Mouse (Mus musculus) Patski (cell line): Measurements from ENCODE around the gene Sept11. TPM values are rescaled to one million over a fixed set of nuclear protein-coding genes. Genes with fewer than 3 reads are reported as not detected.

ENCODE experiments used
- ATAC-seq: fragments of 100-300 bp; one replicate; pipeline ENCODE4 v1.8.0; 2021
- CTCF ChIA-PET: fragments of 350-600 bp; sonication (Branson Sonifier 250); formaldehyde crosslinking; loops from one replicate; lab custom pipeline; 2022; ENCODE audit warnings: inconsistent platforms; lab: Charles Lee
- POLR2A ChIA-PET: fragments of 350-600 bp; sonication (Branson Sonifier 250); formaldehyde crosslinking; loops from one replicate; lab custom pipeline; 2022; ENCODE audit warnings: antibody characterized with exemption, inconsistent platforms; lab: Charles Lee
- DNase-seq: peaks from one replicate; pipeline ENCODE4 v3.0.0-alpha.2; 2011; ENCODE audit warnings: low read depth, low spot score
- H3K27me3 ChIP-seq: fragments of 371-371 bp; one replicate; pipeline ENCODE4 v1.5.1; 2021
- CTCF ChIP-seq: fragments of 100-300 bp; IDR thresholded peaks from one replicate; pipeline ENCODE4 v1.5.1; 2021
- in situ Hi-C: fragments of 300-500 bp; cut with MboI; formaldehyde crosslinking; loops from 3 replicates; pipeline ENCODE4 v1.11.1; 2018; ENCODE audit warnings: low pct_unique_long_range_greater_than_20kb, mixed read lengths
- polyA plus RNA-seq: library from polyadenylated mRNA; unstranded; gene quantifications from one replicate; pipeline ENCODE4 v1.2.3, GENCODE M21; 2021

Sept11 gene
- polyA plus RNA-seq, 1 experiment from 2014 or later: 335 TPM

DNA sequence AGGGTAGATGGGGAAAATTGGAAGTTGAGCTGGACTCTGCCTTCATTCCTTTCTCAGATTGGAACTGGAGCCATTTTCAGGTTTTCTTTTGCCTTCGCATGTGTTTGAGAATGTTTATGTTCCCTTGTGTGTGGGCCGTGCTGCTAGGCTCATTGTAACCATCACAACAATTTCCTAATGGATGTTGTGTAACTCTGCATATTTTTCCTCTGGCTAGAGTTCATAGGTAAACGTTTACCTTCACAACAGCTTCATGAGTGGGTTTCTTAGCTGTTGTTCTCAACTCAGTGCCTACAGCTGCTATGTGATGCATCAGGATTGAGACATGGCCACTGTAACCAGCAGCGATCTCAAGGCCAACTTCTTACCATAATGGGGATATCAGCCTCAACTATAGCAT, 15.5 kb downstream of the Sept11 start:
- no peak for TF ChIP-seq CTCF
- in situ Hi-C loops: no loop called here
- no peak for DNase-seq
- ChIA-PET POLR2A (no interaction called here), CTCF (interaction anchor here (1.1 to 1.5 kb wide), 2 partner anchors 179 to 380 kb away, joined by 3 to 4 read pairs; no protein-coding TSS in a partner anchor)
- no peak for ATAC-seq
- H3K27me3 ChIP-seq: no peaks in the 10 kb centered on the region

DNA sequence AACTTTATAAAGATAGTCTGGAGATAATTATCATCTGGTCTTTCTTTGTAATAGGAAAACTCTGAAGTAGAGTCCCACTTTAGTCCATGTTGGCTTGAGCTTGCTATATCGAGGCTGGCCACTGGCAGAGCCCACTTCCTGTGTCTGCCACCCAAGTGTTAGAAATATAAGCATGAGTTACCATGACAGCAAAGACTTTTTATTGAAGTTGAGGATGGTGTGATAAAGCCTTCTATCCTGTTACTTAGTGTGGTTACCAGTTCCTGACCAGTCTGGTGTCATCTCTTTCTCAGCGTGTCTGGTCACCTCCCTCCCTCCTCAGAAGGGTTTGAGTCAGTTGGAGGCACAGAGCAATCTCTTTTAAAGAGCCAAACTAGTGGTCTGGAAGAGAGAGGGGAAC, 16.3 kb downstream of the Sept11 start:
- ChIA-PET POLR2A (no interaction called here), CTCF (interaction anchor here (1.8 to 2.0 kb wide), 2 partner anchors 13 to 56 kb away, joined by 4 to 7 read pairs; no protein-coding TSS in a partner anchor)
- in situ Hi-C loops: no loop called here
- ATAC-seq (no peak), DNase-seq (no peak)
- no peak for TF ChIP-seq CTCF
- H3K27me3 ChIP-seq: no peaks in the 10 kb centered on the region

DNA sequence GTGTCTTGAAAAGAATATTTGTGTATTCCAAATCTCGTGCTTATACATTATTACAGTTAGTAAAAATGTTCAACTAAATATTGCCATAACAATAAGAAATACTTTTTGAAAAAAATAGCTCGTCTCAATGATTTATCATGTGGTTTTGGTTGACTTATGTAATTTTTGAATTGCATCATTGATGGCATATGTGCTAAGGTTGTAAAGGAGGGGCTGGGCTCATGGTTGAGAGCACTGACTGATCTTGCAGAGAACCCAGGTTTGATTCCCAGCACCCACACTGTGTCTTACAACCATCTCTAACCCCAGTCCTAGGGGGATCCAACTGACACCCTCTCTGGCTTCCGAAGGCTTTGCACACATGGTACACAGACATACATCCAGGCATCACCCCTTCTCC, 19.1 kb downstream of the Sept11 start:
- POLR2A ChIA-PET: no interaction called here
- DNase-seq (no peak), ATAC-seq (no peak)
- H3K27me3 ChIP-seq: no peaks in the 10 kb centered on the region
- TF ChIP-seq CTCF: no peak
- CTCF ChIA-PET: interaction anchor here (0.8 to 1.5 kb wide), 4 partner anchors 9 to 49 kb away, joined by 3 to 4 read pairs (median 3); no protein-coding TSS in a partner anchor
- in situ Hi-C loops: no loop called here

DNA sequence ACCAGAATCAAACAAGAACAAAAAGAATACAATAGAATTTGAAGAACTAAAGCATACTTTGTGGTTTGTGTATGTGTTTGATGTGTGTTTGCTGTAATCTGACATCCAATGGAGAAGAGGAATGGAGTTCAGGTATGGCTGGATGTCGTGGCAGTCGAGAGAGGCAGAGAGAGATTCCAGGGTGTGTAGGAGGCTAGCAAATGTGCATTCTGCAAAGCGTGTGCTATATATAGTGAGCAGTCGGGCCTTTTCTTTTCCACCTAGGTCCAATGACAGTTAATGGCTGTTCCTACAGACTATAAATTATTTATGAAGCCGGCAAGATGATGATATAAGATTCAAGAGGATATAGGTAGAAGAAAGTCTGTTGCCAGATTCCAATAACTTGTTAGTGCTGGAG, 20.3 kb downstream of the Sept11 start:
- POLR2A ChIA-PET: no interaction called here
- ATAC-seq (no peak), DNase-seq (no peak)
- H3K27me3 ChIP-seq: no peaks in the 10 kb centered on the region
- in situ Hi-C loops: no loop called here
- TF ChIP-seq CTCF: no peak
- CTCF ChIA-PET: interaction anchor here (1.5 kb wide), 1 partner anchor 8 kb away, joined by 3 read pairs; no protein-coding TSS in a partner anchor

DNA sequence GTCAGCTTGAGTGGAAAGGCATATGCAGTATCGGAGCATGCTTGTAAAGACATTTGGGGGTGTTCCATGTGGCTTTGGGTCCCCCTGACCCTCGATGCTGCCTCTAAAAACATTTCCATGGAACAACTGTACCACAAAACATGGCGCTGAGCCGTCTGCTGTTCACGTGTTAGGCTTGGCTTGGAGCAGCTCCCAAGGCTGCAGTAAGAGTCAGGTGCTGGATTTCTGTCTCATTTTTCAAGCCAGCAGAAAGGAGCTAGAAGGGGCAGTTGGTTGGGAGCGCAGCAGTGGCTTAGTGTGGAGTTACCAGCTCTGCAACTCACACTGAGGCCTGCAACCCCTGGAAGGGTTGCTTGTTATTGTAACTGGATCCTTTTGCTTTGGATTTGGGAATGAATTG, 21.3 kb downstream of the Sept11 start:
- ATAC-seq: no peak
- ChIA-PET POLR2A (interaction anchor here (1.2 kb wide), 1 partner anchor 10 kb away, joined by 3 read pairs; no protein-coding TSS in a partner anchor), CTCF (interaction anchor here (0.9 to 2.9 kb wide), 2 partner anchors 9 to 13 kb away, joined by 3 to 8 read pairs; no protein-coding TSS in a partner anchor)
- in situ Hi-C loops: no loop called here
- H3K27me3 ChIP-seq: no peaks in the 10 kb centered on the region
- TF ChIP-seq CTCF: no peak
- DNase-seq: no peak

DNA sequence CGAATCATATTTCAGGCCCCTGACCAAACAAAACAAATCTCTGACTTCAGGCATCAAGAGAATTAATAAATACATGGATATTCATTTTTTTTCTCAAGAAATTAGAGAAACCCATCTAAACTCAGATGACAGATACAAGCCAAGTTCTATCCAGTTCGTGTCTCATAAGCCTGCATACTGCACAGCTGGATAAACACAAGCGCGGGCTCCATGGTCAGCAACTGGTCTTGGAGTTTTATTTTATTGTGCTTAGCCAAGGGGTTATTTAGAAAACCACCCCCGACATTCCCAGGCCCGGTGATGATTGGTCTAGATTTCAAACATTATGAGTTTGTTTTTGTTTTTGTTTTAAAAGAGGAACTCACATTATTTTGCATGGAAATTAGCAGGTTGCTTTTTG, 21.8 kb downstream of the Sept11 start:
- DNase-seq (no peak), ATAC-seq (no peak)
- POLR2A ChIA-PET: interaction anchor here (1.2 kb wide), 1 partner anchor 9 kb away, joined by 3 read pairs; no protein-coding TSS in a partner anchor
- CTCF ChIA-PET: interaction anchor here (1.3 to 2.9 kb wide), 2 partner anchors 10 to 12 kb away, joined by 5 to 8 read pairs; no protein-coding TSS in a partner anchor
- no peak for TF ChIP-seq CTCF
- in situ Hi-C loops: no loop called here
- no peaks in the 10 kb centered on the region for H3K27me3 ChIP-seq

DNA sequence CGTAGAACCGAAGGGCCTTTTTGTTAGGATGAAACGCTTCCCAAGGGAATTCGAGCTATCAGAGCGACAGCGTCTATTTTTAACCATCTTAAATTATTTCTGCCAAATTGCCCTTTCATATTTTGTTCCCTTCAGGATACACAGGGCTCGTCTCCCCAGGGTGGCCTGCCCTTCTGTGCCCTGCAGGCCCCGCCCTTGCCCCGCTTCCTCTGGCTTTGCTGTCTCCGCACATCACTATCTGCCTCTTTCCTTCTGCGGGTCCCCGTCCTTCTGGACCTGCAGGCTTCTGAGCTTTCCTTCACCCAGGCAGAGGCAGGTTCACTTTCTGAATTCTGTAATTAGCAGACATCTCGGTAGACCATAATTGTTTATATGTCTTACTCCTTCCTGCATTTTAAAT, 22.6 kb downstream of the Sept11 start:
- H3K27me3 ChIP-seq: no peaks in the 10 kb centered on the region
- no peak for ATAC-seq
- no peak for DNase-seq
- in situ Hi-C loops: no loop called here
- POLR2A ChIA-PET: interaction anchor here (1.2 kb wide), 1 partner anchor 8 kb away, joined by 3 read pairs; no protein-coding TSS in a partner anchor
- CTCF ChIA-PET: interaction anchor here (1.3 to 2.9 kb wide), 2 partner anchors 11 kb away, joined by 5 to 8 read pairs; no protein-coding TSS in a partner anchor
- TF ChIP-seq CTCF: no peak

DNA sequence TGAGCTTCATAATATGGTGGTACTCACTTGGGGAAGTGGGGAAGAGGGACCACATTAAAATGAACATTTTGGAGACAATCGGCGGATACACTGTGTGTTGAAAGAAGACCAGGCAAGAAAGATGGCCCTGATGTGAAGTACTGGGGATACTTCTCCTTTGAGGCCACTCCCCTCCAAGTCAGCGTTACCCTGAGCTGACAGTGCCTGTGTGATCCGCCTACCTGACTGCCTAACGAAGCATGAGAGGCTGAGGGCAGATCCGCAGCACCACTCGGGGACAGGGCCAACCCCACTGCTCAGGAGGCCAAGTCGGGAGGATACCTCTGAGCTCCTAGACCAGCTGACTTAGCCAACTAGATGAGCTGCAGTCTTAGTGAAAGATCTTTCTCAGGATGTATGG, 24.4 kb downstream of the Sept11 start:
- no peak for ATAC-seq

DNA sequence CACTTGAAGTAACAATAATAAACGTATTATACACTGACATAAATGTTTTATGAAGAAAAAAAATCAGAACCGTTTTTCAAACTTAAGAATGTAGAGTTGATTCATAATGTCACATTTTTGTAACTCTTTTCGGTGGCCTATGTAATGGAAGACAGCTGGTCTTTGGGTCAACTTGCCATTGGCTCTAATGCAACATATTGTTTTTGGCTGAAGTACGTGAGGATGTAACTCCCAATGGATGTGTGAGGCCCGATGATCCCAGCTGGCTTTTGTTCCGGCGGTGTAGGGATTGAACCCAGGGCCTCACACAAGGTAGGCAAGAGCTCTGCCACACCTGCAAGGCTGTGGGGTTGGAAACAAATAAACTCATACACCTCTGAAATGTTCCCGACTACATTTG, 28.4 kb downstream of the Sept11 start:
- DNase-seq (no peak), ATAC-seq (no peak)
- CTCF ChIA-PET: interaction anchor here (1.3 to 1.5 kb wide), 2 partner anchors 9 to 11 kb away, joined by 3 to 7 read pairs; no protein-coding TSS in a partner anchor
- in situ Hi-C loops: no loop called here
- TF ChIP-seq CTCF: no peak
- POLR2A ChIA-PET: no interaction called here
- H3K27me3 ChIP-seq: no peaks in the 10 kb centered on the region

More for the DNA sequence above, 24.4 kb downstream of the Sept11 start:
- no peak for TF ChIP-seq CTCF
- ChIA-PET POLR2A (no interaction called here), CTCF (interaction anchor here (1.3 to 1.5 kb wide), 2 partner anchors 11 to 12 kb away, joined by 6 to 9 read pairs; no protein-coding TSS in a partner anchor)
- no peaks in the 10 kb centered on the region for H3K27me3 ChIP-seq
- no peak for DNase-seq
- in situ Hi-C loops: no loop called here

DNA sequence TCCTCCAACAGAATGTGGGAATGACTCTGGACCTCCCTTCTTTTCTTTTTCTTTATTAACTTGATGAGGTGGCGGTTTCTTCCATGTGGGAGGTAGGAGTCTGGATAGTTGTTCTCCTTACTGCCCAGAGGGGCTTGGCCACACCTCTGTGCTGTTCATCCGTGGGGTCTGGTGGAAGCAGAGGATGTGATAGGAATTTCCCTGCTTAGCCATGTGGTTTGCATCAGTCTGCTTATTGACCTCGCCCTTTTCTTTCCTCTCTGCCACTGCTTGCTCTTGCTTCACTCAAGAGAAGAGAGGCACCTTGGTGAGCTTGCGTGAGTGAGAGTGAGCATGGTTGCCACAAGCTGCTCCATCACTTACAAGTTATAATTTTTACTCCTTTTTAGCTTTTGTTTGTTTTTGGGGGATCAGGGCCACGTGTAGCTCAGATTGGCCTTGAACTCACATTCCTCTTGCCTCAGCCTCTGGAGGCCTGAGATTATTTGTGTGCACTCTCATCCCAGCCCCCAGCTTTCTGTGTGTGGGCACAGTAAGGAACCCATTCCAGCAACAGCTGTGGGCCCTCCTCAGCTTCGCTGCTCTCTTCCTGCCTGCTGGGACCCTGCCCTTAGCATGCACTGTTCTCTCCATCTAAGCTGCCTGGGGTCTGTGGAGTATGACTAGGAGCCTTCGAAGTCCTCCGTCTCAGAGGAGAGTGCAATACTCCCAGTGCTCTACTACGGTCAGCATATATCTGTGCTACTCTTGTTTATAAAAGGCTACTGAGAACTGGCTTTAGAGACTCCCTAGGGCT, 31.0 kb downstream of the Sept11 start:
- in situ Hi-C loops: no loop called here
- DNase-seq: no peak
- ATAC-seq: no peak
- no peak for TF ChIP-seq CTCF
- ChIA-PET POLR2A (interaction anchor here (0.9 kb wide), 1 partner anchor 9 kb away, joined by 3 read pairs; no protein-coding TSS in a partner anchor), CTCF (interaction anchor here (2.0 kb wide), 1 partner anchor 23 kb away, joined by 8 read pairs; no protein-coding TSS in a partner anchor)
- H3K27me3 ChIP-seq: no peaks in the 10 kb centered on the region
